22 mouse cellular contexts compared by ENCODE assay signal in genomic region chr6:136493910-136494751, GRCm38 (mm10). TPM values are rescaled to one million over a fixed set of nuclear protein-coding genes. Genes with fewer than 3 reads are reported as not detected.
DNase-seq lines count a peak whose midpoint lies in the region; ATAC-seq lines count a peak whose summit lies in the region.
"Had no signal": no experiment of that assay in that cellular context is flagged by ENCODE, and none has a peak within 500 bp of the region (broad histone marks: within the 10 kb centered on the region; RNA-seq: fewer than 3 reads in every experiment).

No protein-coding gene starts in this region.

- H3K9ac ChIP-seq in embryonic facial prominence, embryonic 11.5 days (replicated peaks; ENCODE audit: low read length), result no peak overlapping the region
- H3K9ac ChIP-seq in kidney, embryonic 15.5 days, result no peak overlapping the region
- no peak overlapping the region for H3K9ac ChIP-seq in lung, embryonic 16.5 days (ENCODE audit: low read length)
- H3K9ac ChIP-seq in stomach, embryonic 16.5 days (ENCODE audit: low read length), result no peak overlapping the region
- H3K9ac ChIP-seq: forebrain, embryonic 12.5 days; neural tube, embryonic 12.5 days had no signal

- DNase-seq in embryonic facial prominence, embryonic 11.5 days (ENCODE audit: low spot score), result no peak
- no peak for DNase-seq in embryonic facial prominence, embryonic 10.5 days (ENCODE audit: low spot score)
- DNase-seq in kidney, postnatal 36 days, result no peak
- no peak for DNase-seq in lung, postnatal 36 days
- DNase-seq: adrenal gland, postnatal 36 days; cerebellum, adult 9-10 months; gastrocnemius, postnatal 25 days; kidney, postnatal 14 days; lung, postnatal 4 days; midbrain, embryonic 14.5 days; right cerebral cortex, postnatal 14 days; thymus, adult 18-20 months; thymus, postnatal 36 days had no signal

- 91% methylated on average over 12 of the region's 12 CpGs for WGBS in embryonic facial prominence, embryonic 11.5 days
- WGBS in embryonic facial prominence, embryonic 10.5 days, result 91% methylated on average over 12 of the region's 12 CpGs
- 90% methylated on average over 12 of the region's 12 CpGs for WGBS in kidney, embryonic 15.5 days
- 81% methylated on average over 12 of the region's 12 CpGs for WGBS in lung, embryonic 16.5 days
- WGBS in stomach, embryonic 16.5 days, result 80% methylated on average over 12 of the region's 12 CpGs

- H3K9me3 ChIP-seq in embryonic facial prominence, embryonic 11.5 days (replicated peaks; ENCODE audit: control insufficient read depth, low read length), result no peaks in the 10 kb centered on the region
- H3K9me3 ChIP-seq in embryonic facial prominence, embryonic 10.5 days, result no peaks in the 10 kb centered on the region
- H3K9me3 ChIP-seq in kidney, embryonic 15.5 days (replicated peaks), result no peaks in the 10 kb centered on the region
- H3K9me3 ChIP-seq in lung, embryonic 16.5 days (ENCODE audit: control insufficient read depth, low read length), result no peaks in the 10 kb centered on the region
- no peaks in the 10 kb centered on the region for H3K9me3 ChIP-seq in stomach, embryonic 16.5 days (replicated peaks; ENCODE audit: control insufficient read depth, low read length)
- H3K9me3 ChIP-seq: forebrain, embryonic 12.5 days; hindbrain, embryonic 10.5 days; neural tube, embryonic 12.5 days had no signal

- H3K36me3 ChIP-seq in embryonic facial prominence, embryonic 11.5 days (replicated peaks; ENCODE audit: control insufficient read depth, insufficient read depth, low read depth, low read length), result no peaks in the 10 kb centered on the region
- no peaks in the 10 kb centered on the region for H3K36me3 ChIP-seq in embryonic facial prominence, embryonic 10.5 days (replicated peaks)
- H3K36me3 ChIP-seq in kidney, embryonic 15.5 days, result no peaks in the 10 kb centered on the region
- H3K36me3 ChIP-seq in lung, embryonic 16.5 days (ENCODE audit: control insufficient read depth, insufficient read depth, low read length), result no peaks in the 10 kb centered on the region
- no peaks in the 10 kb centered on the region for H3K36me3 ChIP-seq in stomach, embryonic 16.5 days (ENCODE audit: control insufficient read depth, insufficient read depth, low read length)
- H3K36me3 ChIP-seq: forebrain, embryonic 12.5 days; hindbrain, embryonic 10.5 days; neural tube, embryonic 12.5 days had no signal

- ATAC-seq in embryonic facial prominence, embryonic 11.5 days (replicated peaks; ENCODE audit: insufficient number of reproducible peaks, low FRiP score, low TSS enrichment, low read depth), result 0 out of 2 replicates have a peak, but pooled peaks have one; percentile 18
- 0 out of 2 replicates have a peak, but pooled peaks have one; percentile 30 for ATAC-seq in kidney, embryonic 15.5 days (replicated peaks; ENCODE audit: low FRiP score)
- ATAC-seq in lung, embryonic 16.5 days (ENCODE audit: low read depth), result no peak
- ATAC-seq in stomach, embryonic 16.5 days (ENCODE audit: insufficient read depth, low FRiP score), result no peak
- ATAC-seq: hindbrain, embryonic 16.5 days; intestine, postnatal 0 days had no signal

- no peaks in the 10 kb centered on the region for H3K27me3 ChIP-seq in embryonic facial prominence, embryonic 11.5 days (ENCODE audit: control insufficient read depth, insufficient read depth, low read length)
- no peaks in the 10 kb centered on the region for H3K27me3 ChIP-seq in embryonic facial prominence, embryonic 10.5 days (replicated peaks; ENCODE audit: low read depth, poor library complexity, severe bottlenecking)
- no peaks in the 10 kb centered on the region for H3K27me3 ChIP-seq in kidney, embryonic 15.5 days
- H3K27me3 ChIP-seq in lung, embryonic 16.5 days (ENCODE audit: control insufficient read depth, insufficient read depth, low read depth, low read length), result no peaks in the 10 kb centered on the region
- H3K27me3 ChIP-seq in stomach, embryonic 16.5 days (ENCODE audit: control insufficient read depth, insufficient read depth, low read length), result no peaks in the 10 kb centered on the region
- H3K27me3 ChIP-seq: forebrain, embryonic 12.5 days; neural tube, embryonic 12.5 days had no signal

- H3K4me2 ChIP-seq in embryonic facial prominence, embryonic 11.5 days (ENCODE audit: low read depth, low read length), result no peak overlapping the region
- H3K4me2 ChIP-seq in kidney, embryonic 15.5 days, result no peak overlapping the region
- H3K4me2 ChIP-seq in lung, embryonic 16.5 days (ENCODE audit: low read depth, low read length), result no peak overlapping the region
- H3K4me2 ChIP-seq in stomach, embryonic 16.5 days (ENCODE audit: low read depth, low read length), result no peak overlapping the region
- H3K4me2 ChIP-seq: forebrain, embryonic 12.5 days; neural tube, embryonic 12.5 days had no signal

- no peaks in the 10 kb centered on the region for H3K4me1 ChIP-seq in embryonic facial prominence, embryonic 11.5 days (ENCODE audit: control insufficient read depth, insufficient read depth, low read length)
- peaks cover 5% of the 10 kb centered on the region; the same call in 1 of the 2 replicates for H3K4me1 ChIP-seq in embryonic facial prominence, embryonic 10.5 days
- peaks cover 5% of the 10 kb centered on the region; the same call in 1 of the 2 replicates for H3K4me1 ChIP-seq in kidney, embryonic 15.5 days
- peaks cover 4% of the 10 kb centered on the region for H3K4me1 ChIP-seq in lung, embryonic 16.5 days (replicated peaks; ENCODE audit: control insufficient read depth, insufficient read depth, low read length)
- peaks cover 9% of the 10 kb centered on the region for H3K4me1 ChIP-seq in stomach, embryonic 16.5 days (ENCODE audit: control insufficient read depth, insufficient read depth, low read length)
- H3K4me1 ChIP-seq: forebrain, embryonic 12.5 days; neural tube, embryonic 12.5 days had no signal

- H3K4me3 ChIP-seq in embryonic facial prominence, embryonic 11.5 days (ENCODE audit: low read depth, low read length), result no peak overlapping the region
- no peak overlapping the region for H3K4me3 ChIP-seq in embryonic facial prominence, embryonic 10.5 days
- H3K4me3 ChIP-seq in kidney, embryonic 15.5 days (replicated peaks), result no peak overlapping the region
- no peak overlapping the region for H3K4me3 ChIP-seq in lung, embryonic 16.5 days (ENCODE audit: low read length)
- H3K4me3 ChIP-seq in stomach, embryonic 16.5 days (replicated peaks; ENCODE audit: low read length), result no peak overlapping the region
- H3K4me3 ChIP-seq: forebrain, embryonic 12.5 days; hindbrain, embryonic 10.5 days; layer of hippocampus, adult 2 months; neural tube, embryonic 12.5 days had no signal

- no peak overlapping the region for H3K27ac ChIP-seq in embryonic facial prominence, embryonic 11.5 days (replicated peaks; ENCODE audit: low read depth, low read length)
- H3K27ac ChIP-seq in embryonic facial prominence, embryonic 10.5 days (replicated peaks), result no peak overlapping the region
- H3K27ac ChIP-seq in kidney, embryonic 15.5 days, result no peak overlapping the region
- 0 out of 2 replicates have a peak overlapping the region, but pooled peaks have one; percentile 19 for H3K27ac ChIP-seq in lung, embryonic 16.5 days (ENCODE audit: low read length)
- peak overlapping the region; percentile 37; the same call in 1 of the 2 replicates for H3K27ac ChIP-seq in stomach, embryonic 16.5 days (ENCODE audit: low read length)
- H3K27ac ChIP-seq: forebrain, embryonic 12.5 days; hindbrain, embryonic 10.5 days; layer of hippocampus, adult 2 months; neural tube, embryonic 12.5 days had no signal

RNA-seq across cellular contexts. Expression of gene Atf7ip, which starts 11.8 kb away (rescaled TPM):
- polyA plus RNA-seq in embryonic facial prominence, embryonic 11.5 days (2014; fragmentation: Nextera tagmentation; extraction: Ambion mirVana), result 41.1 and 43.5 TPM in 2 replicates
- 48.0 and 50.9 TPM in 2 replicates for polyA plus RNA-seq in embryonic facial prominence, embryonic 10.5 days (2016; fragmentation: Nextera tagmentation; extraction: Ambion mirVana)
- 43.1 and 44.2 TPM in 2 replicates for polyA plus RNA-seq in kidney, embryonic 15.5 days (2015; fragmentation: Nextera tagmentation; extraction: Ambion mirVana)
- 41.2 and 43.6 TPM in 2 replicates for polyA plus RNA-seq in lung, embryonic 16.5 days (2015; fragmentation: Nextera tagmentation; extraction: Ambion mirVana)
- polyA plus RNA-seq in stomach, embryonic 16.5 days (2015; fragmentation: Nextera tagmentation; extraction: Ambion mirVana), result 30.0 and 34.0 TPM in 2 replicates

Comparison
In these comparisons a context has a peak if more than half of its experiments do, and no peak if none do; other contexts are left out.
1. ATAC-seq: peak in embryonic facial prominence, embryonic 11.5 days (single experiment) and kidney, embryonic 15.5 days (single experiment); none in lung, embryonic 16.5 days (single experiment) and stomach, embryonic 16.5 days (single experiment).
2. H3K27ac ChIP-seq: peak in lung, embryonic 16.5 days (single experiment) and stomach, embryonic 16.5 days (single experiment); none in embryonic facial prominence, embryonic 11.5 days (single experiment), embryonic facial prominence, embryonic 10.5 days (single experiment) and kidney, embryonic 15.5 days (single experiment).